Mouse (Mus musculus) ZHBTc4 (cell line): ENCODE measurements around the gene Slfn5.
"Not testable (repeated sequence)": the region's sequence is repeated elsewhere in the genome, so short reads cannot be mapped to it uniquely, and the experiment has no call there.

Experiments used
- DNase-seq: peaks from one replicate; pipeline ENCODE4 v3.0.0-alpha.2; 2011; ENCODE audit warnings: low read depth, low spot score

The Slfn5 gene

DNA sequence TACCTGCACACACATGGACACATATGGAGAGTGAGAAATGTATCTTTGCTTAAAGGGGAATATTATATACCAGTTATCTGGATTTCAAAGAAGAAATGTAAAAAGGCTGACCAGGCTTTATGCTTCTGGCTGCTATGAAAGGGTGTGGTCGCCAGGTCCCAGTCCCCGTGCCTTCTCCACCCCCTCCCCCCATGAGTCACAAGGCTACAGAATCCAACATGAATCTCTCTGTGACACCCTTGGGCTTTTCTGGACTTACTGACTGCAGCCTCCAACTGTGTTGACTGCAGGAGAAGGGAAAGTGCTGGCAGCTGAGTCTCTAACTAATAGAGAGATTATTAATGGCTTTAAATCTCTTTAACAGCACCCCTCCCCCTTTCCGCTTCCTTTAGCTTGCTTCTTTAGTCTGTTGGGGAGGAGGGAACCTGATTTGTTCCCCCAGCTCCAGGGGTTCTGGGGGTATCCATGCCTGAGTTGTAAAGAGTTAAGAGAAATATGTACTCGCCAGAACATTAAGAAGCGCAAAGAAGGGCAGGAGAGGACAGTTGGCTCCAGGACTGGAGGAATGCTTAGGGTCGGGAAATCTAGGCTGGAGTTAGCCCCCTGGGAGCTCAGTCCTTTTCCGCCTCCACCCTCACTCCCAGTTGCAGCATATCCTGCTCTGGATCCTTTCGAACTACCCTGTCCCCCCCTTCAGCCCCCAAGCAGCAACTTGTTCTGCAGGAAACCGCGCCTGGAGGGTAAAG, at the start of gene Slfn5:
Gene Slfn5, plus strand, starts transcription at position 614 of the 746 bp plus-strand sequence.
- no peak for DNase-seq

DNA sequence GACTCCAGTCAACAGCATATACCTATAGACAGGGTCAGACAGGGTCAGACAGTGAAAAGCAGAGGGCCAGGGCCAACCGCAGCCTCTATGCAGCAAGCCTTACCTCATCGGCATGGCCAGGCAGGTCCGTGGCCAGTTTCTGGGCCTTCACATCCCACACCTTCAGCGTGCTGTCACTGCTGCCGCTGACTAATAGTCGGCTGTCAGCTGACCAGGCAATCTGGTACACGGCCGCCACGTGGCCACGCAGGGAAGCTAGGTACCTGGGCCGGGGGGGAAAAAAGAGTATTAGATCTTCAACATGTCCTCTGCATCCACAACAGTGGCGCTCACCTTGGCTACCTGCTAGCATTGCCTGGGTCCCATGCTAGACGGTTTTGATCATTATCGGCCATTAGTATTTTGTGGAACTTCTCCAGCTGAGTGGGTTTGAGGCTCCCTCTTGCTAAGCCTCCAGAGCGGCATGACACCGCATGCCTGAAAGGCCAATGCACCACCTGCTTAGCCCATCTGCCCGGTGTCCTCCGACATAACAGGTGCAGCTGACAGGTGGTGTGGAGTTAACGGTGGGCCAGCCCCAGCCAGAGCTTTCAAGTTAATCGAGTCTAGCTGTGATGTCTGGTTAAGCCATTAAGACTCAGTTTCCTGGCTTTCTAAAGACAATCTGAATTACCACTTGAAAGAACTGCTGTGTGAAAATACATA, 49.4 kb upstream of the Slfn5 start:
- DNase-seq: no peak

DNA sequence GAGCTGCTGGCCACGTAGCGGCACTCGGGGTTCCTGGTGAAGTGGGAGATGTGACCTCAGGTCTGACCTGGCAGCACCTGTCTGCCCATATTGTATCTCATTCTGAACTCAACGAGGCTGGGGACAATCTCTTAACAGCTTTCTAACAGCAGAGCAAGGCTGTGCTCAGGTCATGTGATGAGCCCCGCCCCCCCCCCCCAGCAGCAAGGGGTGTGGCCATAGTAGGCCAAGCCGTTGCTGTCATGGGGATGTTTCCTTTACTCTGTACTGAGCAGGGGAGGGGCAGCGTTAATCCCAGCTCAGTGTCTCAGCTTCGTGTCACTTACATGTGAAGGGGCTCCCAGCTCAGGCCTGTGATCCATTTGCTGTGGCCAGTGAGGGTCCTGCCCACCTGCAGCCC, 46.2 kb upstream of the Slfn5 start:
- DNase-seq: peak; percentile 43

DNA sequence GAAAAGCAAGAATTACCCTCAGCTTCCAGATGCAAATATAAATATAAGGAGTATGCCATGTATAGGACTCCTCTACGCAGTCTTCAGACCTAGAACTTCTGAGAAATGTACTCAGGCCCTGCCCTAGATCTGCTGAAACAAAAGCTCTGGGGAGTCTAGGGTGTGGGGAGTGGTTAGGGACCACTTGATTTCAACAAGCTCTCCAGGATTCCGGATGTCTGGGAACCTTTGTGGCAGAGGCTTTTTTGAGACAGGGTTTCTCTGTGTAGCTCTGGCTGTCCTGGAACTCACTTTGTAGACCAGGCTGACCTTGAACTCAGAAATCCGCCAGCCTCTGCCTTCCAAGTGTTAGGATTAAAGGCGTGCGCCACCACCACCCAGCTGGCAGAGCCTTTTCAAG, 45.3 kb upstream of the Slfn5 start:
- peak; percentile 58 for DNase-seq

DNA sequence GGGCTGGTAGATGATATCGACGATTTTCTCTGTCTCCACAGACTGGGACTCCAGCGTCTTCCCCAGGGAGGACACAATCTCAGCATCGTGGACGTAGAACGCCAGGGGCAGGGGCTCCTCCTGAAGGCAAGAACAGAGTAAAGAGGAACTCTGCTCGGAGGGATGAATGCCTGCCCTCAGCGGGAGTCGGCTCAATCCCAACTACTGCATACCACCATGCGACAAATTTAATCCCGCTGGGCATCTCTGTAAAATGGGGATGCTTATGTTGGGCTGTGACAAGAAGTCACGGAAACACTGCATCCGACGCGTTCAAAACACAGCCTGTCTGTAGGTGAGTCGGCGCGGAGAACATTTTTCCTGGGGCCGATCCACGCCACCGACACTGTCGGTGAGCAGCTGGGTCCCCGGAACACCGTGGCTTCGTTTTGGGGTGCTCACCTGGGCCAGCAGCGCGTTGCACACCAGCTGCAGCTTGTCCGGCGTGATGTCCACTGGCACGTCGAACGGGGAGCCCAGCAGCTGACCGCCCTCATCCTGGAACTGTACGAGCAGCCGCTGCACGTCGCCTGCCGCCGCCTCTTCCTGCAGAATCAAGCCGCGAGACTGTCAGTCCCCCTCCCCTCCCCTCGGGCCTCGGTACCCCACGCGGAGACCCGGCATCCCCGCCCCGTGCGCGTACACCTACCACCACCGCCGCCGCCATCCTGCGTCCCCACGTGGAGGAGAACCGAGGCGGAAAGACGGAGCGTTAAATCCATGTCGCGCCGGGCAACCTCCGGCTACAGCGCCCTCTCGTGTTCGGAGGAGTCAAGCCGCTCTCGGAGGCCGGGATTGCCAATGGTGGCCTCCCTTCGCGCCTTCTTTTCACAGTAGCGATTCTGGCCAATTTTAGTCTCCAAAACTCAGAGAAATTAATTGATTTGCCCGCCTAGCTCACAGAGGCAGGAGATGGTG, 43.2 kb upstream of the Slfn5 start, which contains the start of gene Nle1:
Gene Nle1, minus strand, starts transcription at position 761 of the 957 bp plus-strand sequence.
- peak; percentile 96 for DNase-seq

DNA sequence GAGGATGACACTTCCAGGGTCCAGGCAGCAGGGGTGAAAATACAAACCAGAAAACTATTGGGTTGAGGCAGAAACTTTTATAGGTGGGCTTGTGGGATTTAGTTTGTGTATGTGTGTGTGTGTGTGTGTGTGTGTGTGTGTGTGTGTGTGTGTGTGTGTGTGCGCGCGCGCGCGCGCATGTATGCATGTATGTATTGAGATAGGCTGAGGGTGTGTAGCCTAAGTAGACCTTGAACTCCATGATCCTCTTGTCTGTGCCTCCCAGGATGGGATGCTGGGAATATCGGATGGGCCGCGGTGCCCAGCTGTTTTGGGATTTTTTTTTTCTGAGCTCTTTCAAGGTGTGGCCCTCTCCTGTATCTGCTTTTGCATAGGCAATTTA, 42.5 kb upstream of the Slfn5 start:
- peak; percentile 35 for DNase-seq

DNA sequence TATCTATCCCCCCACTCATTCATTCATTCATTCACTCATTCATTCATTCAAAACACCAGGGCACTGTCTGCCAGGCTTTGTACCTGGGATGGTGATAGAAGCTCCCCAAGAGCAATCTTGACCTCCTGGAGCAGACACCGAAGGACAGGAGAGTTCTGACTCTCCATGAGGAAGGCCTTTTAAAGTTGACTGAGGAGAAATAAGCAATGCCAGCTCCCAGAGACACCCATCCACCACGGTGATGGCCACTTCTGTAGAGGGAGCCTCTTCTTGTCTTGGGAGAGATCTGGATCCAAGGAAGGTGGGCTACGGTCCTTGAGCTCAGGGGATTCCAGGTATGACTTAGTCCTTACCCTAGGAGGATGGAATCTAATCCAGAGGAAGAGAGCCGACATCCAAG, 40.9 kb upstream of the Slfn5 start, which contains the start of gene Unc45b:
Gene Unc45b, plus strand, starts transcription at position 301 of the 400 bp plus-strand sequence.
- DNase-seq: no peak

DNA sequence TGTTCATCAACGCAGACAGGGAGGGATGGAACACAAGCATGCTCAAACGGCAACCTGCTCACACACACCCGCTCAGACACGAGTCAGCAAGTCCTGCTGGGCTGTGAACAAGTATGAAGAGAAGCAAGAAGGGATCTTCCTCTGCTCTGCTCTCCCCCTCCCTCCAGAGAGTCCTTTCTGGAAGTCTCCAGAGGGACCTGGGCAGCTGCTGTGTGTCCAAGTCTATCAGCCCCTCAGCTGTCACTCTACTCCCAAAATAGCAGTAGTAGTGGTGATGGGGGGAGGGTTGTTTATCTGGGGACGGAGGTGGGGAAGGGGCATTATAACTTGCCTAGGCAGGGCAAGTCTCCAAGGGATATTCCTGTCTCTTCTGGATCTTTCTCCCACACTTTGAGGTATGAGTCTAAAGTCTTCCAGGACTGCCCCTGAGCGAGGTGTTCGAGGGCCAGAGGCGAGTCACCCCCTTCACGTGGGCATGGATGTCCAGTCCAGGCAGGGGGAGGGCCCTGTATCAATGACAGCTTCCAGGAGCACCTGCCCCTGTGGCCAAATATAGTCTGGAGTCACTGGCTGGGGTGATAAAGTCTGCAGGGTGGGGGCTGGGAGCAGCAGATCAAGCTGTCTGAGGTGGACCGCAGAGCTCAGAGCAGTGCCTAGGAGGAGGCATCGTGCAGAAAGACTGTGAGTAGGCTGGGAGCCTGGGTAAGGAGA, 40.3 kb upstream of the Slfn5 start:
- no peak for DNase-seq

DNA sequence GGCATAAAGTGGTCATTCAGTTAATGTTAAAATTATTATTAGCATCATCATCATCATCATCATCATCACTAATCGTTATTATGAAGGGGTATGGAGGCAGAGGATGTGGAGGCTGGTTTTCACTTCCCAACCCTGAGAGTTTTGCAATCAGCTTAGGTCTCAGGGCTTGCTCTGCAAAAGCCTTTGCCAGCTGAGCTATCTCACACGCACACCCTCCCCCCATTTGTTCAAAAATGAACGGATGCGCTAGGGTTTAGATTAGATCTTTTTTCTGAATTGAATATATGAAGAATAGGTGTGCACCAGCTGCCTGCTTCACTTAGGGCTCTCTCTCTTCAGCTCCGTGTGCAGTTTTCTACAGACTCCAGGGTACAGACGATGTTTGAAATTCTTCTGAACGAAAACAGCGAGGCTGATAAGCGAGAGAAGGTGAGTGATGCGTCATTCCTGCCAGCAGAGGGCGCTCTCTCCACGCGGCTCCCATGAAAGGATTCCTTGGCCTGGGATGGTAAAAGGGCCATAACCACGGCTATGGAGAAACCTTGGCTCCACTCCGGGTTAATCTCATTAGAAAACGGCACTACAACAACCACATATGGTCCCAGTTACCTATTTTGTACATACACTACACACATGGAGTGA, 36.3 kb upstream of the Slfn5 start:
- DNase-seq: peak; percentile 88

DNA sequence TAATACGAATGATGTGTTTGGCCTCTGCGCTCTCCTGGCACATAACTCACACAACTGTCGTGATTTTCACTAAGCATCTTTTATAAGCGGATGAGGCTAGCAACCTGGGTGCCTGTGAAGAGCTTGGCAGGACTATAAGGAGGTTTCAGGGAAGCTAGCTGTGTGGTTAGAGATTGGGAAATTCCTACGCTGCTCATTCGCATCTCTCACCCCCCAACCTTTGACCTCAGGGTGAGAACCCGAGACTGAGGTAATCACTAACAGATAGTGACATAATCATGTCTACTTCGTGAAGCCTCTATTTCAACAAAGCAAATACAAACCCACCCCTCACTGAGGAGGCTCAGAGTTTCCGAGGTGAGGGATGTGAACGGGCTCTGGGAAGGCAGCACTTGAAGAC, 30.4 kb upstream of the Slfn5 start:
- DNase-seq: no peak

DNA sequence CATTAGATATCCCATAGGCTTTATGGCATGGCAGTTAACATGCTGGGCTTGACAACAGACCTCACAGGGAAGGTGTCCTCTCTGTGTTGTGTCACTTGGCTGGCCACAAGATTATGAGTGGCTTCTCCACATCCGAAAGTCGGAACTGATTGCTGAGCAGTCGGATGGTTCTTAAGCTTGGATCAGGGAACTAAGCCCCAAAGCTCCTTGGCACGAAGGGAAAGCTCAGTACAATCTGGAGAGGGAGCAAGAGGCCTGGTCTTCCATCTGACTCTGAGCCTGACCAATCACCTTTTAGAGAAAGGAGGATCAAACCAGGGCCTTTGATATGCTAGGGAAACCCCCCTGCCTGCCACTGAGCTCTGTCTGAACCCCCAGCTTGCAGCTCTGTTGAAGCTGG, 29.5 kb upstream of the Slfn5 start:
- DNase-seq: no peak

DNA sequence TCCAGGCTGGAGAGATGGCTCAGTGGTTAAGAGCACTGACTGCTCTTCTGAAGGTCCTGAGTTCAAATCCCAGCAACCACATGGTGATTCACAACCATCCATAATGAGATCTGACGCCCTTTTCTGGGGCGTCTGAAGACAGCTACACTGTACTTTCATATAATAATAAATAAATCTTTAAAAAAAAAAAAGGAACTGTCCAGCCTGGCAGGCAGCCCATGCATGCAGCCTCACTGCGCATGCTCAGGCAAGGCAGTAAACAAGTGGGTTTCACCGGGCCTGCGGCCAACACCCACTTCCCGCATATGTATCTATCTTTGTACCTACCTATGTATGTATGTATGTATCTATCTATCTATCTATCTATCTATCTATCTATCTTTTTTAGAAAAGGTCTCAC, 27.2 kb upstream of the Slfn5 start:
- DNase-seq: not testable (repeated sequence)

DNA sequence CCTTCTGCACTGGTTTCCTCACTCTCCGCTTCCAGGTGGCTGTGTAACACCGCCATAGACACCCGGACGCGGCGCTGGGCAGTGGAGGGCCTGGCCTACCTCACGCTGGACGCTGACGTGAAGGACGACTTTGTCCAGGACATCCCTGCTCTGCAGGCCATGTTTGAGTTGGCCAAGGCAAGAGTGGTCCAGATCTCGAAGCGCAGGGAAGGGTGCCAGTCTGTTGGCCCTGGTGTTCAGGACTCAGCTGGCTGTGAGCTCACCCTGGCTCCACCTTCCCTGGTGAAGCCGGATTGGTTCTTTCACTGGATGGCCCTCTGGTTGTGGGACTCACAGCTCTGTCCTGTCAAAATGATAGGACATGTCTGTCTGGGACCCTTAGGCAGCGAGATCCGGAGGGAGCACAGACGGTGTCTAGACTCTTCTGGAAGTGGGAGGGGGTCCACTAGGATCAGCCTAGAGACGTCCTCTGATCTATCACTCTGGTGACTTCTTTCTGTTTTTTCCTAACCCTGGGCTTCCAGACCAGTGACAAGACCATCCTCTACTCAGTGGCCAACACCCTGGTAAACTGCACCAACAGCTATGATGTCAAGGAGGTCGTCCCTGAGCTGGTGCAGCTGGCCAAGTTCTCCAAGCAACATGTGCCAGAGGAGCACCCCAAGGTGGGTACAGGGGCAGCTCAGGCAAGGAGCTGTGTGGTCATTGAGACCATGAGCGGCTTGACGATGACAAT, 22.1 kb upstream of the Slfn5 start:
- DNase-seq: no peak

DNA sequence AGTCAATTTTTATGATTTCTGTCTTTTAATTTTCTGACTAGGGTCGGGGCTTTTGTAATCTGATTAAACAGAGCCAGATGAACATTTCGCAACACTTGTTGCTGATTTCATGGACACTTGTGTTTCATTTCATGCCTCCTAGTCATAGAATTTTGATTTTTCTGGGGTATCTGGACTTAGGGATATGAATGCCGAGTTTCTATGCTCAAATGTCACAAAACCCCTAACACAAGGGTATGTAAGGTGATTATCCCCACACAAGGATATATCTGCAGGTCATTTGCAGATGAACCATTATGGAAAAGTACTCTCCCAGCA, 21.6 kb upstream of the Slfn5 start:
- DNase-seq: no peak

DNA sequence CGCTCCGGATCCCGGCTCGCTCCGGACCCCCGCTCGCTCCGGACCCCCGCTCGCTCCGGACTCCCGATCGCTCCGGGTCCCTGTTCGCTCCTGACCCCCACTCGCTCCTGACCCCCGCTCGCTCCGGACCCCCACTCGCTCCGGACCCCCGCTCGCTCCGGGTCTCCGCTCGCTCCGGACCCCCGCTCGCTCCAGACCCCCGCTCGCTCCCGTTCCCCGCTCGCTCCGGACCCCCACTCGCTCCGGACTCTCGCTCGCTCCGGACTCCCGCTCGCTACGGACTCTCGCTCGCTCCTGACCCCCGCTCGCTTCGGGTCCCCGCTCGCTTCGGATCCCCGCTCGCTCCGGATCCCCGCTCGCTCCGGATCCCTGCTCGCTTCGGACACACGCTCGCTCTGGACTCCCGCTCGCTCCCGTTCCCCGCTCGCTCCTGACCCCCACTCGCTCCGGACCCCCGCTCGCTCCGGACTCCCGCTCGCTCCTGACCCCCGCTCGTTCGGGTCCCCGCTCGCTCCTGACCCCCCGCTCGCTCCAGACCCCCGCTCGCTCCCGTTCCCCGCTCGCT, 20.7 kb upstream of the Slfn5 start:
- DNase-seq: peak; percentile 49

DNA sequence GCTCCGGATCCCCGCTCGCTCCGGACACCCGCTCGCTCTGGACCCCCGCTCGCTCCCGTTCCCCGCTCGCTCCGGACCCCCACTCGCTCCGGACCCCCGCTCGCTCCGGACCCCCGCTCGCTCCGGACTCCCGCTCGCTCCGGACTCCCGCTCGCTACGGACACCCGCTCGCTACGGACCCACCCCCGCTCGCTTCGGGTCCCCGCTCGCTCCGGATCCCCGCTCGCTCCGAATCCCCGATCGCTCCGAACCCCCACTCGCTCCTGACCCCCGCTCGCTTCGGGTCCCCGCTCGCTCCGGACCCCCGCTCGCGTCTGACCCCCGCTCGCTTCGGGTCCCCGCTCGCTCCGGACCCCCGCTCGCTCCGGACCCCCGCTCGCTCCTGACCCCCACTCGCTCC, 20.0 kb upstream of the Slfn5 start:
- DNase-seq: not testable (repeated sequence)

DNA sequence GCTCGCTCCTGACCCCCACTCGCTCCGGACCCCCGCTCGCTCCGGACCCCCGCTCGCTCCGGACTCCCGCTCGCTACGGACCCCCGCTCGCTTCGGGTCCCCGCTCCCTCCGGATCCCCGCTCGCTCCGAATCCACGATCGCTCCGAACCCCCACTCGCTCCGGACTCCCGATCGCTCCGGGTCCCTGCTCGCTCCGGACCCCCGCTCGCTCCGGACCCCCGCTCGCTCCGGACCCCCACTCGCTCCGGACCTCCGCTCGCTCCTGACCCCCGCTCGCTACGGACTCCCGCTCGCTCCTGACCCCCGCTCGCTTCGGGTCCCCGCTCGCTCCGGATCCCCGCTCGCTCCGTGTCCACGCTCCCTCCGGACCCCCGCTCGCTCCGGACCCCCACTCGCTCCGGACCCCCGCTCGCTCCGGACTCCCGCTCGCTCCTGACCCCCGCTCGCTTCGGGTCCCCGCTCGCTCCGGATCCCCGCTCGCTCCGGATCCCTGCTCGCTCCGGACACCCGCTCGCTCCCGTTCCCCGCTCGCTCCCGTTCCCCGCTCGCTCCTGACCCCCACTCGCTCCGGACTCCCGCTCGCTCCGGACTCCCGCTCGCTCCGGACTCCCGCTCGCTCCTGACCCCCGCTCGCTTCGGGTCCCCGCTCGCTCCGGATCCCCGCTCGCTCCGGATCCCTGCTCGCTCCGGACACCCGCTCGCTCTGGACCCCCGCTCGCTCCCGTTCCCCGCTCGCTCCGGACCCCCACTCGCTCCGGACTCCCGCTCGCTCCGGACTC, 19.3 kb upstream of the Slfn5 start:
- peak; percentile 22 for DNase-seq

DNA sequence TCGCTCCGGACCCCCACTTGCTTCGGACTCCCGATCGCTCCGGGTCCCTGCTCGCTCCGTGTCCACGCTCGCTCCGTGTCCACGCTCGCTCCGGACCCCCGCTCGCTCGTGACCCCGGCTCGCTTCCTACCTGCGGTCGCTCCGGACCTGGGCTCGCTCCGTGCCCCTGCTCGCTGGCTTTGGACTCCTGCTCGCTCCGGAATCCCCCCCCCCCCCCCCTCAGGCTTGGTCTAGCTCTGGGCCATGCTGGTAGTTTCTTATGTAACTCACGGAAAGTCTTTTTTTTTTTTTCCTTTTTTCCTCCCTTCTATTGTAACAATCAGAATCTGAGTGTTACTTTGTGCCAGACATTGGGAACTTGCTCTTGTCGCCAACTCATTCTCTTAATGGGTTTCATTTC, 18.0 kb upstream of the Slfn5 start:
- peak; percentile 35 for DNase-seq

DNA sequence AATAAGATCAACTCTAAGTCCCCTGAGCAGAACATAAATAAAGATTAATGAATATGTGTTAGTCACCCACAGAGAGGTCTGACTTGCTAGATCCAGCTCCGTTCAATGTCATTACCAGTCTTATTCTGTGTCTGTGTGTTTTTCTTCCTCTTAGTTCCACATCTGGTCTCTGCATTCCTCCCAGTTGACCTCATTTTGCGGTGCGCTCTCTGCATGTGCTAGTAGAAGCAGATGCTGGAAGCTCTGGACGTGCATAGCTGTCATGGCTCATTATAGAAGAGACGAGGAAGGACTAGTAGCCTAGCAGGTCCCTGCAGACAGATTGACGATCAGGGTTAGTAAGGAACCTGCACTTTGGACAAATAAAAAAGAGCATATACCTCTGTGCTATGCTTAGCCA, 7.8 kb upstream of the Slfn5 start:
- no peak for DNase-seq
